Mouse (Mus musculus): ENCODE measurements around the gene Lgr4. TPM values are rescaled to one million over a fixed set of nuclear protein-coding genes. Genes with fewer than 3 reads are reported as not detected.

Gene Lgr4
- polyA plus RNA-seq, 1 experiment: 6.7 TPM

GRCm38 (mm10) chr2:109989196-109989595 lies 71.7 kb downstream of the Lgr4 start:
- no peaks in the 10 kb centered on the region for H3K27me3 ChIP-seq (ENCODE audit: control insufficient read depth, insufficient read depth, insufficient read length)
- no peaks in the 10 kb centered on the region for H3K36me3 ChIP-seq (ENCODE audit: control insufficient read depth, insufficient read depth)
- H3K4me3 ChIP-seq (ENCODE audit: insufficient read depth, poor library complexity, severe bottlenecking): no peak overlapping the region
- no peak overlapping the region for H3ac ChIP-seq (ENCODE audit: control insufficient read depth, insufficient read length, low read depth)
- TF ChIP-seq MAX (IDR thresholded peaks at IDR 0.05) (no peak), CTCF (IDR thresholded peaks at IDR 0.05; ENCODE audit: control insufficient read depth, insufficient read depth, insufficient read length) (no peak), MYOG (IDR thresholded peaks at IDR 0.05; ENCODE audit: control insufficient read depth, extremely low read depth, insufficient read length) (no peak), USF1 (IDR thresholded peaks at IDR 0.05; ENCODE audit: low read depth) (no peak), MYOD1 (IDR thresholded peaks at IDR 0.05; ENCODE audit: control insufficient read depth, insufficient read length, low read depth) (no peak), CEBPB (IDR thresholded peaks at IDR 0.05; ENCODE audit: low read depth) (no peak), FOSL1 (IDR thresholded peaks at IDR 0.05; ENCODE audit: insufficient read depth, low read length, poor library complexity, severe bottlenecking) (no peak)
- no peaks in the 10 kb centered on the region for H3K79me2 ChIP-seq (ENCODE audit: control insufficient read depth, insufficient read depth)
- no peaks in the 10 kb centered on the region for H3K79me3 ChIP-seq (ENCODE audit: low read depth)

DNA sequence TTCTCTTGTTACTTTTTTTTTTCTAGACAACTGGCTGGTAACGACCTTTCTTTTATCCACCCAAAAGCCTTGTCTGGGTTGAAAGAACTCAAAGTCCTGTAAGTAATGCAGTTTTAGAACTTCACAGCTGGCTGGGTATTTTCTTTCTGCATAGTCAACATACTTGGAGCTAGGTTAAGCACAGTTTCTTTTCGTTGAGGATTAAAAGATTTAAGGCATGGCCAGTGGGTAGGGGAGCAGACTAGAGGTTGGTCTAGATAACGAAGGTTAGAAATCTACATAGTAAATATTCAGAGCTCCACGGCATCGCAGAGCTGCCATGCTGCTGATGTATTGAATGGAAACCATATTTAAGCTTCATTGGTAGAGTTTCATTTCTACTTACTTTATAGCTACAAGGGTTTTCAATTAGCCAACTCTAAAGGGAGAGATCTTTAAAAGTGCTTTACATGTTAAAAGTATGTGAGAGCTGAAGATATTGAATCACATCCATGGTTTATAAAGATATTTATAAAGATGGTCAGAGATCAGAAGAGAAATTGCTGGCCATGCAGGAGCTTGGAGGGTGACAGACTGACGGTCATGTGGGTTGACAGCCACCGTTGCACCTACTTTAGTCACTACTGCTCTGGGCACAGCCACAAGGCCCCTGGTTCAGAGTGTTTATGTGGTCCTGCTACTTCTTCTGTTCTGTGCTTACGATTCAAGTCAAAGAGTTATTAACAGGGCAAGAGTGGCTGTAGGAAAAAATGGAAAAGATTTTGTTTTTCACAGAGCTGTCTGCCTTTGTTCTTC lies 72.4 kb downstream of the Lgr4 start:
- no peak for TF ChIP-seq MYOG (IDR thresholded peaks at IDR 0.05; ENCODE audit: control insufficient read depth, extremely low read depth, insufficient read length)
- TF ChIP-seq MAX (IDR thresholded peaks at IDR 0.05): no peak
- Histone ChIP-seq H3K79me2 (ENCODE audit: control insufficient read depth, insufficient read depth) (no peaks in the 10 kb centered on the region), H3K4me3 (ENCODE audit: insufficient read depth, poor library complexity, severe bottlenecking) (no peak overlapping the region), H3K36me3 (ENCODE audit: control insufficient read depth, insufficient read depth) (no peaks in the 10 kb centered on the region), H3K79me3 (ENCODE audit: low read depth) (no peaks in the 10 kb centered on the region), H3ac (ENCODE audit: control insufficient read depth, insufficient read length, low read depth) (no peak overlapping the region), H3K27me3 (ENCODE audit: control insufficient read depth, insufficient read depth, insufficient read length) (no peaks in the 10 kb centered on the region)

- Histone ChIP-seq H3ac (ENCODE audit: control insufficient read depth, insufficient read length, low read depth) (no peak overlapping the region), H3K79me2 (ENCODE audit: control insufficient read depth, insufficient read depth) (no peaks in the 10 kb centered on the region), H3K27me3 (ENCODE audit: control insufficient read depth, insufficient read depth, insufficient read length) (no peaks in the 10 kb centered on the region), H3K79me3 (ENCODE audit: low read depth) (no peaks in the 10 kb centered on the region), H3K4me3 (ENCODE audit: insufficient read depth, poor library complexity, severe bottlenecking) (no peak overlapping the region), H3K36me3 (ENCODE audit: control insufficient read depth, insufficient read depth) (no peaks in the 10 kb centered on the region)
- TF ChIP-seq USF1 (IDR thresholded peaks at IDR 0.05; ENCODE audit: low read depth): no peak
- no peak for TF ChIP-seq MAX (IDR thresholded peaks at IDR 0.05)
- no peak for TF ChIP-seq CTCF (IDR thresholded peaks at IDR 0.05; ENCODE audit: control insufficient read depth, insufficient read depth, insufficient read length)
- no peak for TF ChIP-seq MYOG (IDR thresholded peaks at IDR 0.05; ENCODE audit: control insufficient read depth, extremely low read depth, insufficient read length)
Observed at GRCm38 (mm10) chr2:109991754-109992153, 74.3 kb downstream of the Lgr4 start.

GRCm38 (mm10) chr2:109992448-109993073 lies 75.1 kb downstream of the Lgr4 start:
- Histone ChIP-seq H3K79me3 (ENCODE audit: low read depth) (no peaks in the 10 kb centered on the region), H3K27me3 (ENCODE audit: control insufficient read depth, insufficient read depth, insufficient read length) (no peaks in the 10 kb centered on the region), H3K36me3 (ENCODE audit: control insufficient read depth, insufficient read depth) (no peaks in the 10 kb centered on the region), H3K4me3 (ENCODE audit: insufficient read depth, poor library complexity, severe bottlenecking) (no peak overlapping the region), H3K79me2 (ENCODE audit: control insufficient read depth, insufficient read depth) (no peaks in the 10 kb centered on the region), H3ac (ENCODE audit: control insufficient read depth, insufficient read length, low read depth) (no peak overlapping the region)
- TF ChIP-seq MAX (IDR thresholded peaks at IDR 0.05): no peak

- TF ChIP-seq MYOD1 (IDR thresholded peaks at IDR 0.05; ENCODE audit: control insufficient read depth, insufficient read length, low read depth): no peak
- TF ChIP-seq FOSL1 (IDR thresholded peaks at IDR 0.05; ENCODE audit: insufficient read depth, low read length, poor library complexity, severe bottlenecking): no peak
- no peak for TF ChIP-seq MAX (IDR thresholded peaks at IDR 0.05)
- TF ChIP-seq USF1 (IDR thresholded peaks at IDR 0.05; ENCODE audit: low read depth): no peak
- no peak for TF ChIP-seq CTCF (IDR thresholded peaks at IDR 0.05; ENCODE audit: control insufficient read depth, insufficient read depth, insufficient read length)
- no peak for TF ChIP-seq CEBPB (IDR thresholded peaks at IDR 0.05; ENCODE audit: low read depth)
- TF ChIP-seq MYOG (IDR thresholded peaks at IDR 0.05; ENCODE audit: control insufficient read depth, extremely low read depth, insufficient read length): no peak
- H3K4me3 ChIP-seq (ENCODE audit: insufficient read depth, poor library complexity, severe bottlenecking): no peak overlapping the region
- no peaks in the 10 kb centered on the region for H3K27me3 ChIP-seq (ENCODE audit: control insufficient read depth, insufficient read depth, insufficient read length)
- no peaks in the 10 kb centered on the region for H3K36me3 ChIP-seq (ENCODE audit: control insufficient read depth, insufficient read depth)
- no peaks in the 10 kb centered on the region for H3K79me3 ChIP-seq (ENCODE audit: low read depth)
- no peaks in the 10 kb centered on the region for H3K79me2 ChIP-seq (ENCODE audit: control insufficient read depth, insufficient read depth)
- H3ac ChIP-seq (ENCODE audit: control insufficient read depth, insufficient read length, low read depth): no peak overlapping the region
Observed at GRCm38 (mm10) chr2:109993404-109993803, 76.0 kb downstream of the Lgr4 start.

DNA sequence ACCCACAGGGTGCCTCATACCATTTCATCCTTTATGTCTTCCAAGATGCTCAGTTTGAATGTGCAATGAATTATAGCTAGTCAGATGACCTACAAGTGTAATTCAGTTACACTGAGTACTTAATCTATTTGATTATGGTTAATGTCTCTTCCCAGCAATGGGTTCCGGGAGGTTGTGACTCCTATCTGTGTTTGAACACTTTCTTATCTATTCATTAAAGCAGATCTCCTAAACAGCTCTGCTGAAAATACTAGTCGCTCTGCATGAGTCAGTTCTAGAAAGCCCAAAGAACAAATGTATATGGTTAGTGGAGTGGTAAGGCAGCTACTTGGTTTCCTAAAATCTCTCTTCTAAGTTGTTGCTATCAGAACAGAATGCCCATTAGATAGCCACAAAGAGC lies 77.6 kb downstream of the Lgr4 start:
- H3ac ChIP-seq (ENCODE audit: control insufficient read depth, insufficient read length, low read depth): no peak overlapping the region
- H3K4me3 ChIP-seq (ENCODE audit: insufficient read depth, poor library complexity, severe bottlenecking): no peak overlapping the region
- H3K79me3 ChIP-seq (ENCODE audit: low read depth): no peaks in the 10 kb centered on the region
- TF ChIP-seq CEBPB (IDR thresholded peaks at IDR 0.05; ENCODE audit: low read depth): no peak
- no peak for TF ChIP-seq MYOD1 (IDR thresholded peaks at IDR 0.05; ENCODE audit: control insufficient read depth, insufficient read length, low read depth)
- no peak for TF ChIP-seq USF1 (IDR thresholded peaks at IDR 0.05; ENCODE audit: low read depth)
- no peak for TF ChIP-seq MAX (IDR thresholded peaks at IDR 0.05)
- no peak for TF ChIP-seq MYOG (IDR thresholded peaks at IDR 0.05; ENCODE audit: control insufficient read depth, extremely low read depth, insufficient read length)
- no peak for TF ChIP-seq CTCF (IDR thresholded peaks at IDR 0.05; ENCODE audit: control insufficient read depth, insufficient read depth, insufficient read length)
- TF ChIP-seq FOSL1 (IDR thresholded peaks at IDR 0.05; ENCODE audit: insufficient read depth, low read length, poor library complexity, severe bottlenecking): no peak
- H3K36me3 ChIP-seq (ENCODE audit: control insufficient read depth, insufficient read depth): peaks cover 5% of the 10 kb centered on the region
- H3K79me2 ChIP-seq (ENCODE audit: control insufficient read depth, insufficient read depth): no peaks in the 10 kb centered on the region
- no peaks in the 10 kb centered on the region for H3K27me3 ChIP-seq (ENCODE audit: control insufficient read depth, insufficient read depth, insufficient read length)
